Mouse (Mus musculus): ENCODE results near the gene Akap5. TPM values are rescaled to one million over a fixed set of nuclear protein-coding genes. Genes with fewer than 3 reads are reported as not detected.
A peak's percentile ranks its signal among the peaks of the same experiment; 100 is the strongest.

Gene Akap5
- 0.01 TPM in 2 replicates for polyA plus RNA-seq (2012)

DNA sequence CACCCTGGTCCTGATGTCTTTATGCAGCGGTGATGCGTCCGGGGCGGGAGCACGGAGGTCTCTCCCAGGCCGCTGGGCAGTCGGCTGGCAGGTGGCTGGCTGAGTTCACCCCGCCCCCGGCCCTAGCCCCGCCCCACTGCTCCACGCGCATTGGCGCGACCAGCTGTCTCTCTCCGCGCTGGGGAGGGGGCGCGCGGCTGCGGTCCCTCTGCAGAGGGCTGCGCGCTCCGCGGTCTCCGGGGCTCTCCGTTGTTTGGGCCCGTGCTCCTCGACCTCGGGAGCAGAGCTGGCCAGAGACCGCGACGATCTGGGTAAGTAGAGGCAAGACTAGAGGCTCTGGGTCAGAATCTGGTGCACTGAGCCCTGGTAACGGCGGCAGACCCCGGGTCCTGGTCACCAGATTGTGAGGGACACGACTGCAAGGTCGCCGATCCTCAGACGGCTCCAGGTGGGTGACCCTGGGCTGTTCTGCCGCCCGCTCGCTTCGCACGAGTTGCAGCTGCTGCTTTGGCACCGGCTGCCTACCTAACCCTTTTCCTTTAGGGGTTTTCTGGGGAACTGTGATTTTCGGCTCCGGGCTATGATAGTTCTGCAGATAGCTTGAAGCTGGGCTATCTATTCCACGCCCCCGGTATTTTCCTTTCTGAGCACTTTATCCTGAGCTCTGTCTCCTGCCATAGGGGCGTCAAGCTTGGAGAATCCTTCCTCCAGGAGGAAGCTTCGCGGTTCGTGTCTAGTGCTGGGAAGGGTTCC, at the start of gene Akap5:
TSS of gene Akap5 (plus strand) at position 213 of the 753 bp plus-strand sequence.
- Histone ChIP-seq H3K9me3 (ENCODE audit: control insufficient read depth, low read length) (no peaks in the 10 kb centered on the region), H3K36me3 (ENCODE audit: control insufficient read depth) (peaks cover 42% of the 10 kb centered on the region), H3K4me3 (replicated peaks) (peak within 1 kb of the TSS; percentile 51), H3K27me3 (ENCODE audit: control insufficient read depth) (peaks cover 15% of the 10 kb centered on the region), H3K4me1 (ENCODE audit: control insufficient read depth) (peaks cover 11% of the 10 kb centered on the region)
- no peak for TF ChIP-seq TAL1 (IDR thresholded peaks at IDR 0.05; ENCODE audit: low read length)
- no peak for TF ChIP-seq GATA1 (IDR thresholded peaks at IDR 0.05; ENCODE audit: low read length)

DNA sequence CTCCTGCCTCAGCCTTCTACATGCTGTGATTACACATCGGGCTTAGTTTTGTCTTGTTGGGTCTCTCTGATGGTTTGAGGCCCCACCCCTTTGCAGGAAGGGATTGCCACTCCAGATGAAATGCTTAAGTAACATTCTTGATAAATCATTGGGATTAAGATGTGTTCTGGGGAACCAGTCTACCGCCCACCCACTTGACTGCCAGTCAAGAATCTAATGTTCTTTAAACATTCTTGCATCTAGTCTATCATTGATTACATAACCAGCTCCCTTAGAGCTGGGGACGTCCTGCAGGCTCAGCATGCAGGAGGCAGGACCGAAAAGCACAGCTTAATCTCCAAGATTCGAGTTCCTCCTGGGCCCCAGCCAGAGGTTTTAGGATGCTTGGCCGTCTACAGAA, 46.5 kb upstream of the Akap5 start:
- TF ChIP-seq GATA1 (IDR thresholded peaks at IDR 0.05; ENCODE audit: low read length) (no peak), TAL1 (IDR thresholded peaks at IDR 0.05; ENCODE audit: low read length) (no peak)
- Histone ChIP-seq H3K36me3 (ENCODE audit: control insufficient read depth) (peaks cover 93% of the 10 kb centered on the region), H3K4me3 (replicated peaks) (no peak overlapping the region), H3K27me3 (ENCODE audit: control insufficient read depth) (no peaks in the 10 kb centered on the region), H3K4me1 (ENCODE audit: control insufficient read depth) (no peaks in the 10 kb centered on the region; the same call in 1 of the 2 replicates), H3K9me3 (ENCODE audit: control insufficient read depth, low read length) (no peaks in the 10 kb centered on the region)

DNA sequence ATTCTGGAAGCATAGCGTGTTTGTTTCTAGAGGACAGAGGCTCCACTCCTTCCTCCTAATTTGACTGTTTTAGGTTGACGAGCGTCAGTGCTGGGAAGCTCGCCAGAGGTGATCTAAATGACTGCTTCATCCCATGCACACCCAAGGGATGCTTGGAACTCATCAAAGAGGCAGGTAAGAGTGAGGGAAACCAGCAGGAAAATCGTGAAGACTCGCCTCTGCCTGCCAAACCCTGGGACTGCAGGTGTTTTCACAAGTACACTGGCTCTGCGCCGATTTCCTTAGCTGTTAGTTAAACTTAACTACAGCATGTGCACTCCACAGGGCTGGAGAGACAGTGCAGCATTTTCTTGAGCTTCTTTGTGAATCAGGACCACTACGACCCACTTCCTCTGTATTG, 44.1 kb upstream of the Akap5 start:
- H3K4me3 ChIP-seq (replicated peaks), result no peak overlapping the region
- no peaks in the 10 kb centered on the region for H3K27me3 ChIP-seq (ENCODE audit: control insufficient read depth)
- H3K4me1 ChIP-seq (ENCODE audit: control insufficient read depth), result no peaks in the 10 kb centered on the region
- peaks cover 96% of the 10 kb centered on the region for H3K36me3 ChIP-seq (ENCODE audit: control insufficient read depth)
- no peaks in the 10 kb centered on the region for H3K9me3 ChIP-seq (ENCODE audit: control insufficient read depth, low read length)
- TF ChIP-seq GATA1 (IDR thresholded peaks at IDR 0.05; ENCODE audit: low read length), result no peak
- TF ChIP-seq TAL1 (IDR thresholded peaks at IDR 0.05; ENCODE audit: low read length), result no peak

DNA sequence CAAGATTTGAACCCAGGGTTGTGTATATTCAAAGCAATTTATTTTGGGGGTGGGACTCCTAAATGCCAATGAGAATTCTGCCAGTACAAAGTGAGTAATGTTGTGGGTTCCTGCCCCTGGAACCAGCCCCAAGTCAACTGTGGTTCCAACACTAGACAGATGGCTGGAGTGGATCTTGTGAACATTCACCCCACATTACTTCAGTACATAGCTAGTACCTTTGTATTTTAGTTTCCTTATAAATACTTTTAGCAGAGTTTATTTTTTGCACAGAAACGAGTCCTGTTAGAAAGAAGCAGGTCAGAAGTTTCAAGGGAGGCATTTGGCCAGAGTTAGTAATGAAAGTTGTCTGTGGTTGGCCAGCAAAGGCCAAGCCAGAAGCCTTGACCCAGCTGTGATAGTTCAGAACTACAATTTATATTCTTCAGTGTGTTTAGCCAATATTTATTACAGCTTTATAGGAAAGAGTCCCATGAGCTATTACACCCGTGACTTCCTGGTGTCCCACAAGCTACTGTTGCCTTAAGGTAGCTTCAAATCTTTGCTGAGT, 43.5 kb upstream of the Akap5 start:
- Histone ChIP-seq H3K4me1 (ENCODE audit: control insufficient read depth) (no peaks in the 10 kb centered on the region), H3K36me3 (ENCODE audit: control insufficient read depth) (peaks cover 97% of the 10 kb centered on the region), H3K9me3 (ENCODE audit: control insufficient read depth, low read length) (no peaks in the 10 kb centered on the region), H3K4me3 (replicated peaks) (no peak overlapping the region), H3K27me3 (ENCODE audit: control insufficient read depth) (no peaks in the 10 kb centered on the region)
- TF ChIP-seq TAL1 (IDR thresholded peaks at IDR 0.05; ENCODE audit: low read length) (no peak), GATA1 (IDR thresholded peaks at IDR 0.05; ENCODE audit: low read length) (no peak)

DNA sequence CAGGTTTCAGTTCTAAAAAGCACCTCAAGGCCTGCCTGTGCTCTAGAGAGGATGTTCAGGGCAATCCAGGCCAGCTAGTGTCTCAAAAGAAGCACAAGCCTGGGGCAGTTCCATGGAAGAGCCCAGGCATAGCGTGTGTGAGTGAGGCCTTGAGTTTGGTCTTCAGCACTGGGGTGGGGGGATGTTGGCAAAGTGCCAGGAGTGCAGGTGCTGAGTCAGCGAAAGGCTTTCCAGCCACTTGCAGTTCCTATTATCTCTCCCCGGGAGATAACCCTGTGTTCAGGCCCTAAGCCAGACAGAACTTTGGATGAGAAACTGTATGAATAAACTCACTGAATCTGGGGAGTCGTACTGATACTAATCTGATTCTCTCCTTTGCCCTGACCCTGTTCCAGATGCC, 42.6 kb upstream of the Akap5 start:
- Histone ChIP-seq H3K4me1 (ENCODE audit: control insufficient read depth) (no peaks in the 10 kb centered on the region), H3K27me3 (ENCODE audit: control insufficient read depth) (no peaks in the 10 kb centered on the region), H3K36me3 (ENCODE audit: control insufficient read depth) (peaks cover 92% of the 10 kb centered on the region), H3K9me3 (ENCODE audit: control insufficient read depth, low read length) (no peaks in the 10 kb centered on the region), H3K4me3 (replicated peaks) (no peak overlapping the region)
- TF ChIP-seq TAL1 (IDR thresholded peaks at IDR 0.05; ENCODE audit: low read length), result no peak
- no peak for TF ChIP-seq GATA1 (IDR thresholded peaks at IDR 0.05; ENCODE audit: low read length)

DNA sequence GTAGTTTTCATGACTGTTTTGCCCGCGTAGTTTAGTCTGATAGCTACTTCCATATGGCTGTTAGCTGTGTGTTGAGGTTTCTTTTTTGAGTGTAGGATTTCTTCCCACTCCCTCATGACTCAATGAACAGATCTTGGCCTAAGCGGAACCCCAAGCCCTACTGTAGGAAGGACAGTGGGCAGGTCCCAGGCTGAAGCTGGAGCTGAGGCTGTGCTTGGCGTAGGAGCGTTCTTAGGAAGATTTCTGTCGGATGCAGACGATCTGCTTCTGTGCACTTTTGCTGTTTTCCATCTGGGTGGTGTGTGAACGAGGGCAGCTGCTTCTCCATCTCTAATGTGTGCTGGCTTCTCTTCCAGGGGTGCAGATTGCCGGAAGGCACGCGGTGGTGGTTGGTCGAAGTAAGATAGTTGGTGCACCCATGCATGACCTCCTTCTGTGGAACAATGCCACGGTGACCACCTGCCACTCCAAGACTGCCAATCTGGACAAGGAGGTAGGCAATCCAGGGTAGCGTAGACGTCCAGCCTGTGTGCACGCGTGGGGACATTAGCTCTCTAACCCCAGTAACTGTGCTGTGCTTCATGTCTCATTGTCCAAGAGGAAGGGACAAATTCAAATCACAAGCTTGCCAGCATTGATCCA, 42.0 kb upstream of the Akap5 start:
- TF ChIP-seq TAL1 (IDR thresholded peaks at IDR 0.05; ENCODE audit: low read length) (no peak), GATA1 (IDR thresholded peaks at IDR 0.05; ENCODE audit: low read length) (no peak)
- no peaks in the 10 kb centered on the region for H3K27me3 ChIP-seq (ENCODE audit: control insufficient read depth)
- peaks cover 92% of the 10 kb centered on the region for H3K36me3 ChIP-seq (ENCODE audit: control insufficient read depth)
- no peaks in the 10 kb centered on the region for H3K9me3 ChIP-seq (ENCODE audit: control insufficient read depth, low read length)
- H3K4me3 ChIP-seq (replicated peaks), result no peak overlapping the region
- no peaks in the 10 kb centered on the region for H3K4me1 ChIP-seq (ENCODE audit: control insufficient read depth)

DNA sequence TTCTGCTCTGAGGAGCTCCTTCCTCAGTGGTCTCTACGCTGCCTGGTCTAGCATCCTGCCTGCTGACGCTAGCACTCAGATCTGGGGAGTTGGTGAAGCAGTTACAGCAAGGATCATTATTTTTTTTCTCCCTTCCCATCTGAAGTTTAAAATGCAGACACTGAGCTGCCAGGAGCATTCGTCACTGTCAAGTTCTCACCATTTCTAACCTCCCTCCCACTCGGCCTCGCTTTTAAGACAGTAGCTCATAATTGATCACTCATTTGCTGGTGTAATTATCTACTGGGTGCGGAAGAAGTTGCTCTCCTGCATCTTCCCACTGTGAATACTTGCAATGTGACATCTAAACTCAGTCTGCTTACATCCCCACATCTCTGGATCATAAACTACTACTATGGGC, 39.3 kb upstream of the Akap5 start:
- Histone ChIP-seq H3K36me3 (ENCODE audit: control insufficient read depth) (peaks cover 89% of the 10 kb centered on the region), H3K4me1 (ENCODE audit: control insufficient read depth) (no peaks in the 10 kb centered on the region), H3K4me3 (replicated peaks) (no peak overlapping the region), H3K9me3 (ENCODE audit: control insufficient read depth, low read length) (no peaks in the 10 kb centered on the region), H3K27me3 (ENCODE audit: control insufficient read depth) (no peaks in the 10 kb centered on the region)
- TF ChIP-seq TAL1 (IDR thresholded peaks at IDR 0.05; ENCODE audit: low read length) (no peak), GATA1 (IDR thresholded peaks at IDR 0.05; ENCODE audit: low read length) (no peak)

DNA sequence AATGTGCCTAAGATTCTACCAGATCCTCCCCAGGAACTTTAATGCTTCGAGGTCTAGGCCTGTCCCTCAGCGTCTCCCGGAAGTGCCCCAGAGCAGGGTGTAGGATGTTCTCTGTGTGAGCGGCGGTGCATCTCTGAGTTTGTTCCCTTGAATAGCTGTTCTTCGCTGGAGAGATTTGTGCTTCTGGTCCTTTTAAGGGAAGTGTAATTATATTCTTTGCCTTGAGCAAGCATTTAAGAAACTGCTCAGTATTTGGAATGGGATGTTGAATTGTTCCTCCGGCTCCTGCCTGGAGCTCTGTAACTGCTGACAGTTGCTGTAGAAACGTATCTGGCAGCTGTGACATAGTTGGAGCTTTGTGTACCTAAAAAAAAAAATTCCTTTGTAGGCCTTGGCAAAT, 36.7 kb upstream of the Akap5 start:
- no peaks in the 10 kb centered on the region for H3K9me3 ChIP-seq (ENCODE audit: control insufficient read depth, low read length)
- H3K27me3 ChIP-seq (ENCODE audit: control insufficient read depth), result no peaks in the 10 kb centered on the region
- no peak for TF ChIP-seq TAL1 (IDR thresholded peaks at IDR 0.05; ENCODE audit: low read length)
- no peak for TF ChIP-seq GATA1 (IDR thresholded peaks at IDR 0.05; ENCODE audit: low read length)
- H3K4me1 ChIP-seq (ENCODE audit: control insufficient read depth), result no peaks in the 10 kb centered on the region
- no peak overlapping the region for H3K4me3 ChIP-seq (replicated peaks)
- peaks cover 89% of the 10 kb centered on the region for H3K36me3 ChIP-seq (ENCODE audit: control insufficient read depth)

DNA sequence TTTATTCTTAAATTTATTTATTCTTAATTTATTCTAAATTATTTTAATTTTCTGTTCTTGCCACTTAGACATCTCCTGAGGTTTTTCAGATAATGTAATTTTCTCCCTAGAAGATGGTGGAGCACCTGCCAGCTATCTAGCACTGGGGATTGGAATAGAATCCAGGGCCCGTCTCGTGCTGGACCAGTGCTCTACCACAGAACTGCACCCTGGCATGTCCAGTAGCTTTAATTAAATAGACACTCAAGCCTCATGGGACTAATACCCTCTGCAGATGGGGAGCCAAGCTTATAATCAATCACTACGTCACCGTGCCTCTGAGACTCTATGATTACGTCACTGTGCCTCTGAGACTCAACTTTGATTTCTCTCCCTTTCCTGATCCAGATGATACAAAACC, 36.2 kb upstream of the Akap5 start:
- Histone ChIP-seq H3K27me3 (ENCODE audit: control insufficient read depth) (no peaks in the 10 kb centered on the region), H3K4me1 (ENCODE audit: control insufficient read depth) (no peaks in the 10 kb centered on the region), H3K4me3 (replicated peaks) (no peak overlapping the region), H3K9me3 (ENCODE audit: control insufficient read depth, low read length) (no peaks in the 10 kb centered on the region), H3K36me3 (ENCODE audit: control insufficient read depth) (peaks cover 89% of the 10 kb centered on the region)
- no peak for TF ChIP-seq TAL1 (IDR thresholded peaks at IDR 0.05; ENCODE audit: low read length)
- no peak for TF ChIP-seq GATA1 (IDR thresholded peaks at IDR 0.05; ENCODE audit: low read length)

All from erythroblast, embryonic 14.5 days (primary cell).